Mouse (Mus musculus) megakaryocyte, embryonic 14.5 days (primary cell): ENCODE results near the gene Gfi1b.

Experiments used
- FLI1 ChIP-seq: IDR thresholded peaks from 2 replicates; pipeline ENCODE4 v1.6.1; 2012; ENCODE audit warnings: low read length, inconsistent platforms, mixed read lengths
- GATA1 ChIP-seq: IDR thresholded peaks from 3 replicates; pipeline ENCODE4 v1.6.1; 2012; ENCODE audit warnings: mixed read lengths, low read length, inconsistent platforms, borderline replicate concordance

- no peak for TF ChIP-seq FLI1
- no peak for TF ChIP-seq GATA1
These were observed 16.6 kb upstream of the Gfi1b start for GRCm38 (mm10) chr2:28638352-28638751.
